Mouse (Mus musculus) midbrain, embryonic 13.5 days (tissue): ENCODE results near the gene Myog. TPM values are rescaled to one million over a fixed set of nuclear protein-coding genes. Genes with fewer than 3 reads are reported as not detected.

Experiments used
- ATAC-seq: fragments of 200-750 bp; cut with Nextera tagmentation; 2 replicates; pipeline ENCODE4 v1.8.0; 2017; ENCODE audit warnings: mild to moderate bottlenecking, moderate TSS enrichment, moderate library complexity
- H3K27ac ChIP-seq: fragments of 300-500 bp; sonication (generic); 2 replicates; pipeline ENCODE4 v1.5.1; 2015; ENCODE audit warnings: inconsistent platforms, mild to moderate bottlenecking, moderate library complexity
- H3K27me3 ChIP-seq: fragments of 300-500 bp; sonication (generic); 2 replicates; pipeline ENCODE4 v1.6.1; 2015; ENCODE audit warnings: mild to moderate bottlenecking, inconsistent platforms
- H3K36me3 ChIP-seq: fragments of 300-500 bp; sonication (generic); 2 replicates; pipeline ENCODE4 v1.6.1; 2015; ENCODE audit warnings: mild to moderate bottlenecking, inconsistent platforms
- H3K4me1 ChIP-seq: fragments of 300-500 bp; sonication (generic); replicated peaks from 2 replicates; pipeline ENCODE4 v1.6.1; 2015; ENCODE audit warnings: inconsistent platforms
- H3K4me2 ChIP-seq: fragments of 300-500 bp; sonication (generic); replicated peaks from 2 replicates; pipeline ENCODE4 v1.6.1; 2015; ENCODE audit warnings: moderate library complexity, mild to moderate bottlenecking, inconsistent platforms
- H3K4me3 ChIP-seq: fragments of 300-500 bp; sonication (generic); replicated peaks from 2 replicates; pipeline ENCODE4 v1.5.1; 2015; ENCODE audit warnings: mild to moderate bottlenecking, inconsistent platforms
- H3K9ac ChIP-seq: fragments of 300-500 bp; sonication (generic); replicated peaks from 2 replicates; pipeline ENCODE4 v1.6.1; 2015; ENCODE audit warnings: mild to moderate bottlenecking, inconsistent platforms
- H3K9me3 ChIP-seq: fragments of 300-500 bp; sonication (generic); 2 replicates; pipeline ENCODE4 v1.6.1; 2016; ENCODE audit warnings: mild to moderate bottlenecking, inconsistent platforms
- WGBS: fragments of 180-500 bp; shearing (Covaris S2); methylation state at CpG from one replicate; pipeline ENCODE4 v1.1.7; 2015; 5-methylcytosine and 5-hydroxymethylcytosine counted together
- polyA plus RNA-seq: library from polyadenylated mRNA; unstranded; fragments of >200 nt; fragmentation: Nextera tagmentation; extraction: Ambion mirVana; gene quantifications from 2 replicates; pipeline ENCODE4 v1.2.1, GENCODE M21; 2015

Myog gene
- polyA plus RNA-seq, 1 experiment from 2014 or later: not detected

DNA sequence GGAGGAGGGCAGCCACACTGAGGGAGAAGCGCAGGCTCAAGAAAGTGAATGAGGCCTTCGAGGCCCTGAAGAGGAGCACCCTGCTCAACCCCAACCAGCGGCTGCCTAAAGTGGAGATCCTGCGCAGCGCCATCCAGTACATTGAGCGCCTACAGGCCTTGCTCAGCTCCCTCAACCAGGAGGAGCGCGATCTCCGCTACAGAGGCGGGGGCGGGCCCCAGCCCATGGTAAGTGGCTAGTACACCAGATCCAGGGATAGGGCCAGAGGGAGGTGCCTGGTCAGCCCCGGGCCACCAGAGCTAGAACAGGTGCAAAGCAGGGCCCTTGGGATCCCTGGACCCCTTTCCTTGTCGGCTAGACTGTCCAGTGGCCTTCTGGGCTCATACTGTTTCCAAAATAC lies 511 bp downstream of the Myog start:
- peaks cover 12% of the 10 kb centered on the region for H3K4me1 ChIP-seq
- no peaks in the 10 kb centered on the region for H3K27me3 ChIP-seq
- no peak overlapping the region for H3K9ac ChIP-seq
- H3K36me3 ChIP-seq: no peaks in the 10 kb centered on the region
- ATAC-seq: peak; percentile 45; the same call in 1 of the 2 replicates
- no peak overlapping the region for H3K4me2 ChIP-seq
- WGBS: 89% methylated on average over 13 of the region's 13 CpGs
- no peak overlapping the region for H3K4me3 ChIP-seq
- H3K9me3 ChIP-seq: no peaks in the 10 kb centered on the region
- H3K27ac ChIP-seq: no peak overlapping the region

DNA sequence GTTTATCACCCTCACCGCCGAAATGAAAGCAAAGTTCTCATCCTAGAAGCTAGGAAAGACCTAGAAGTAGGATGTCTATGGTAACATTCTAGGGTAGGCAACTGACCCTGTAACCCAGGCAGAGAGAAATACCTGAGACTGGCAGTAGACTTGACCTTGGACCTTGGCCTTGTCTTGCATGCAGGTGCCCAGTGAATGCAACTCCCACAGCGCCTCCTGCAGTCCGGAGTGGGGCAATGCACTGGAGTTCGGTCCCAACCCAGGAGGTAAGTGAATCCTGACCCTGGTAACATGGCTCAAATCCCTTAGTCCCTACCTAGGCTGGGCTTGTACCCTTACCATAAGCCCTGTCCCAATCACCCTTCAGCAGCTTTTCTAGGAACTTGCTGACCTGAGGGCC lies 1.1 kb downstream of the Myog start:
- Histone ChIP-seq H3K4me3 (no peak overlapping the region), H3K27me3 (no peaks in the 10 kb centered on the region), H3K9me3 (no peaks in the 10 kb centered on the region), H3K4me2 (no peak overlapping the region), H3K9ac (no peak overlapping the region), H3K36me3 (no peaks in the 10 kb centered on the region), H3K4me1 (peaks cover 12% of the 10 kb centered on the region), H3K27ac (no peak overlapping the region)
- WGBS: 70% methylated on average over 5 of the region's 5 CpGs
- no peak for ATAC-seq

- Histone ChIP-seq H3K4me3 (no peak overlapping the region), H3K36me3 (no peaks in the 10 kb centered on the region), H3K27ac (no peak overlapping the region), H3K4me1 (peaks cover 12% of the 10 kb centered on the region), H3K9ac (no peak overlapping the region), H3K27me3 (no peaks in the 10 kb centered on the region), H3K9me3 (no peaks in the 10 kb centered on the region), H3K4me2 (no peak overlapping the region)
- ATAC-seq: no peak
- WGBS: 79% methylated on average over 8 of the region's 8 CpGs
These were observed 1.8 kb downstream of the Myog start for GRCm38 (mm10) chr1:134291555-134291954.

DNA sequence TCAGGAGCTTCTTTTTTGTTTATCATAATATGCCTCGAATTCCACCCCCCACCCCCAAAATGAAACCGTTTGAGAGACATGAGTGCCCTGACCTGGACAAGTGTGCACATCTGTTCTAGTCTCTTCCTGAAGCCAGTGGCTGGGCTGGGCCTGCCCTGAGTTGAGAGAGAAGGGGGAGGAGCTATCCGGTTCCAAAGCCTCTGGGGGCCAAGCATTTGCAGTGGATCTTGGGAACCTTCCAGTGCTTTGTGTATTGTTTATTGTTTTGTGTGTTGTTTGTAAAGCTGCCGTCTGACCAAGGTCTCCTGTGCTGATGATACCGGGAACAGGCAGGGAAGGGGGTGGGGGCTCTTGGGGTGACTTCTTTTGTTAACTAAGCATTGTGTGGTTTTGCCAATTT lies 2.3 kb downstream of the Myog start:
- Histone ChIP-seq H3K4me1 (peaks cover 12% of the 10 kb centered on the region), H3K9me3 (no peaks in the 10 kb centered on the region), H3K4me2 (no peak overlapping the region), H3K9ac (no peak overlapping the region), H3K27ac (no peak overlapping the region), H3K36me3 (no peaks in the 10 kb centered on the region), H3K4me3 (no peak overlapping the region), H3K27me3 (peaks cover 4% of the 10 kb centered on the region)
- ATAC-seq: 0 out of 2 replicates have a peak, but pooled peaks have one; percentile 27
- 20% methylated on average over 5 of the region's 5 CpGs for WGBS

DNA sequence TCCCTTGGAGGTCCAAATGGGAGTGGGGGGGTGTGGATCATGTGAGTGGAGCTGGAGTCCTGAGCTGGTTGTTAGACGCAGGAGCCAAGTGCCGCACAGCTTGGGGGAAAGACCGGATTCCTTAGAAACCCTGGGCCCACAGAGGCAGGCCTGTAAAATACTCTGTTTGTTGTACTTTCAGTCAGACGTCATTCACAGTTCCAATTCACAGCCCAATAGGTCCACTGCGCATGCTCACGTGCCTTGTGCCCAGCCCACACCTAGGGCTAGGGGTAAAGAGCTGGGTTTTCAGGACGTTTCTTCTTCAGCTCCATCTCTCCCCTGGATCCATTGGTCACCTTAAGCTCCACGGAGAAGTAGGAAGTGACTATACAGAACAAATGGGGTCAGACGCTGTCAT lies 2.8 kb downstream of the Myog start:
- H3K36me3 ChIP-seq: no peaks in the 10 kb centered on the region
- H3K27me3 ChIP-seq: peaks cover 10% of the 10 kb centered on the region
- no peak overlapping the region for H3K4me3 ChIP-seq
- no peak overlapping the region for H3K27ac ChIP-seq
- no peak for ATAC-seq
- 49% methylated on average over 9 of the region's 9 CpGs for WGBS
- H3K4me2 ChIP-seq: no peak overlapping the region
- no peaks in the 10 kb centered on the region for H3K9me3 ChIP-seq
- no peak overlapping the region for H3K9ac ChIP-seq
- peaks cover 12% of the 10 kb centered on the region for H3K4me1 ChIP-seq

- Histone ChIP-seq H3K4me2 (no peak overlapping the region), H3K4me3 (no peak overlapping the region), H3K27ac (no peak overlapping the region), H3K9ac (no peak overlapping the region), H3K4me1 (peaks cover 12% of the 10 kb centered on the region), H3K27me3 (peaks cover 16% of the 10 kb centered on the region), H3K36me3 (no peaks in the 10 kb centered on the region), H3K9me3 (no peaks in the 10 kb centered on the region)
- WGBS: 93% methylated on average over 7 of the region's 7 CpGs
- no peak for ATAC-seq
These were observed 3.5 kb downstream of the Myog start for GRCm38 (mm10) chr1:134293276-134293675.

DNA sequence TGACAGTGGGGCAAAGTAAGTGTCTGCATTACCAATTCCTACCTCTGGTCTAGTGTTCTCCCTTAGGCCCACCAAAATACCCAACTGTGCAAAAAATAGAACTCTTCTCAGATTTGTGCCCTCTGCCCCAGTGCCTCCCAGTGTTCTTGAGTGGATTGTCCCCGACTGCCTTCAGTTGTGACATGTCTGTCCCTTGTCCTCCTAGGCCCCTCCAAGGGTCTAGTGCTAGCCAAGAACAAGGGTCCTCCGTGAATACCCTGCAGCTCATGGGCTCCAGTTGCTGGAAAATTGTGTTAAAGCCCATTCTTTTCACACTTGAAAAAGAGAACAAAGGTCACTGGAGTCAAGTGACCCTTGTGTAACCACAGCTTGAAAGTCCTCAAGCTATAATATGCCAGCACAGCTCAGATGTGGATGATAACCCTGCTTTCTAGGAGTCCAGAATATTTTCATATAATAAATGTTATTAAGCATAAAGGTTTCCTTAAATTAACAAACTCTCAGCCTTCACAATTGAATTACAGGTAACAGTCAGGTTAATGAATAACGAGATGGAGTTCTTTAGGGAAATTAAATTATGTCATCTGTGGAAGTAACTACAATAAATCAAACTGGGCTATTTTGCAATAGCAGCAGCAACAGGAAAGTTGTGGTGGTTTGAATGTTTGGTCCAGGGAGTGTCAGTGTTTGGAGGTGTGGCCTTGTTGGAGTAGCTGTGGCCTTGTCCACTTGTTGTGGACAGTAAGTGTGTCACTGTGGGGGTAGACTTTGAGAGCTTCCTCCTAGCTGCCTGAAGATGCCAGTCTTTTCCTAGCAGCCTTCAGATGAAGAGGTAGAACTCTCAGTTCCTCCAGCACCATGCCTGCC lies 4.2 kb downstream of the Myog start:
- 70% methylated on average over 3 of the region's 3 CpGs for WGBS
- no peak overlapping the region for H3K9ac ChIP-seq
- peaks cover 17% of the 10 kb centered on the region for H3K4me1 ChIP-seq
- H3K9me3 ChIP-seq: no peaks in the 10 kb centered on the region
- no peak overlapping the region for H3K4me2 ChIP-seq
- H3K36me3 ChIP-seq: no peaks in the 10 kb centered on the region
- H3K27ac ChIP-seq: no peak overlapping the region
- no peak for ATAC-seq
- peaks cover 23% of the 10 kb centered on the region for H3K27me3 ChIP-seq
- no peak overlapping the region for H3K4me3 ChIP-seq

DNA sequence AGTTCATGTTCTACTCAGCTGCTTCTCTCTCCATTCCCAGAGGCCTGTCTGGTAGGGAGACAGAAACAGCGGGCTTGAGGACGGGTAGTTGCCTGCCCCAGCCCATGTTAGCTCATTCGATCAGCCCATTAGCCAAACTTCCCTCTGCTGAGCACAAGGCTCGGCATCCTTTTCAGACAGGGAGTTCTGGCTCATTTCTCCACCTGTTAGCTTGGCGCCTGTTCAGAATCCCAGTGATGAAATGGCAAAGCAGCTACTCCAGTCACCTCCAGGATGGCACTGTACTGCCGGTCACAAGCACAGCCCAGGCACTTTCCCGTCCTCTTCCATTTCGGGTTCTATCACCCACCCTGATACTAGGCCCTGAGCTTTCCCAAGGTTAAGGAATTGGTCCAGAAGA lies 7.5 kb downstream of the Myog start:
- 89% methylated on average over 8 of the region's 8 CpGs for WGBS
- no peak overlapping the region for H3K9ac ChIP-seq
- no peak for ATAC-seq
- H3K4me2 ChIP-seq: no peak overlapping the region
- H3K4me3 ChIP-seq: no peak overlapping the region
- H3K27ac ChIP-seq: no peak overlapping the region
- no peaks in the 10 kb centered on the region for H3K9me3 ChIP-seq
- H3K4me1 ChIP-seq: peaks cover 13% of the 10 kb centered on the region
- no peaks in the 10 kb centered on the region for H3K36me3 ChIP-seq
- H3K27me3 ChIP-seq: peaks cover 43% of the 10 kb centered on the region

- ATAC-seq: peak; percentile 75
These were observed 9.0 kb downstream of the Myog start for GRCm38 (mm10) chr1:134298636-134299411.

GRCm38 (mm10) chr1:134302568-134303238 lies 12.9 kb downstream of the Myog start:
- WGBS: 15% methylated on average over 8 of the region's 8 CpGs

More at GRCm38 (mm10) chr1:134298636-134299411, 9.0 kb downstream of the Myog start:
- 4% methylated on average over 59 of the region's 59 CpGs for WGBS
- Histone ChIP-seq H3K4me2 (peak overlapping the region; percentile 94), H3K36me3 (no peaks in the 10 kb centered on the region), H3K9ac (peak overlapping the region; percentile 72), H3K27me3 (peaks cover 43% of the 10 kb centered on the region), H3K4me1 (peaks cover 29% of the 10 kb centered on the region), H3K4me3 (peak overlapping the region; percentile 54), H3K9me3 (no peaks in the 10 kb centered on the region), H3K27ac (no peak overlapping the region)

DNA sequence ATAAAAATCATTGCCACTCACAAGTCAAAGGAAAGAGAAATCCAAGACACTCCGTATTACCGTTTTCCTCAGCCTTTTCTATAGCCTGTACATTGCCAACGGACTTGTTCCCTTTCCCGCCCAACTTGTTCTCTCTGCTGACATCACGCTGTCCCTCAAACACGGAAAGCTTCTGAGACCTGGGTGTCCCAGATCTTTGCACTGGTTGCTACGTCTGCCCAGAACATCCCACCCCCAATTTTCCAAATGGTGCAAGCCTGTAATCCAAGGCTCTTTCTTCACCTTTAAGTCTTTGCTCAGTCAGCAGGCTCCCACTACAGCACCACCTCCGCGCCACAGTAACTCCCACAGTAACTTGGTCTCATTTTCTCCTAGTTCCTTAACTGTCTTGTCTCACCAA lies 15.2 kb downstream of the Myog start:
- WGBS: 92% methylated on average over 9 of the region's 9 CpGs

More at GRCm38 (mm10) chr1:134302568-134303238, 12.9 kb downstream of the Myog start:
- H3K27me3 ChIP-seq: peaks cover 33% of the 10 kb centered on the region
- no peak for ATAC-seq
- no peaks in the 10 kb centered on the region for H3K36me3 ChIP-seq
- H3K4me2 ChIP-seq: no peak overlapping the region
- H3K4me1 ChIP-seq: peaks cover 39% of the 10 kb centered on the region
- no peaks in the 10 kb centered on the region for H3K9me3 ChIP-seq
- peak overlapping the region; percentile 82 for H3K27ac ChIP-seq
- H3K9ac ChIP-seq: peak overlapping the region; percentile 32; the same call in 1 of the 2 replicates
- H3K4me3 ChIP-seq: no peak overlapping the region

DNA sequence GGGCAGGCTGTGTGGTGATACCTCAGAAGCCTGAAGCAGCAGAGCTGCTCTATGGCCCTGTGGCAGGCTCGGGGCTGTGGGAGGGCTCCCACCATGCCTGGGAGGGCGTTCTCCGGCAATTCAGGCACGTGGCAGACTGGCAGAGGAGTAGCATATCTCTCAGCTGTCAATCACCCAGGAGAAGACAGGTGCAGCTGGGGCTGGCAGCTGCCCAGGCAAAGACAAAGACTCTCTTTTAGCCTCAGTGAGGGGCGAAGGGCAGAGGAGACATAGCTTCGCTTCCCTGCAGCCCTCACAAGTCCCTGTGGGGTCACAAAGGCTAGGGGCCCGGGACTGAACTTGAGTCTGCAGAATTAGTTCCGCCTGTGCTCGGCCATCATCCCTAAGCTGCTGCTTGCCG lies 17.6 kb downstream of the Myog start:
- H3K4me1 ChIP-seq: peaks cover 24% of the 10 kb centered on the region
- no peaks in the 10 kb centered on the region for H3K27me3 ChIP-seq
- H3K36me3 ChIP-seq: no peaks in the 10 kb centered on the region
- no peak overlapping the region for H3K4me2 ChIP-seq
- WGBS: 34% methylated on average over 10 of the region's 10 CpGs
- no peak overlapping the region for H3K4me3 ChIP-seq
- ATAC-seq: 0 out of 2 replicates have a peak, but pooled peaks have one; percentile 19
- no peak overlapping the region for H3K27ac ChIP-seq
- H3K9ac ChIP-seq: no peak overlapping the region
- H3K9me3 ChIP-seq: no peaks in the 10 kb centered on the region

More for the DNA sequence above, 15.2 kb downstream of the Myog start:
- H3K4me3 ChIP-seq: no peak overlapping the region
- peaks cover 27% of the 10 kb centered on the region for H3K4me1 ChIP-seq
- H3K9me3 ChIP-seq: no peaks in the 10 kb centered on the region
- no peak overlapping the region for H3K27ac ChIP-seq
- H3K4me2 ChIP-seq: no peak overlapping the region
- no peak for ATAC-seq
- no peaks in the 10 kb centered on the region for H3K36me3 ChIP-seq
- no peak overlapping the region for H3K9ac ChIP-seq
- H3K27me3 ChIP-seq: peaks cover 11% of the 10 kb centered on the region
